Mouse (Mus musculus) E14TG2a.4 (cell line): ENCODE data around the gene Col23a1.

Experiments
- H3K27me3 ChIP-seq: 2 replicates; pipeline ENCODE4 v1.6.1; 2014; ENCODE audit warnings: low read length, control low read depth; ENCODE audit not compliant: insufficient read depth
- H3K36me3 ChIP-seq: 2 replicates; pipeline ENCODE4 v1.6.1; 2014; ENCODE audit warnings: low read length, control low read depth; ENCODE audit not compliant: insufficient read depth
- H3K4me1 ChIP-seq: replicated peaks from 2 replicates; pipeline ENCODE4 v1.6.1; 2014; ENCODE audit warnings: low read depth, low read length, control low read depth
- H3K4me3 ChIP-seq: replicated peaks from 2 replicates; pipeline ENCODE4 v1.5.1; 2014; ENCODE audit warnings: mild to moderate bottlenecking, low read length
- H3K9me3 ChIP-seq: 2 replicates; pipeline ENCODE4 v1.6.1; 2014; ENCODE audit warnings: low read length, control low read depth
- CTCF ChIP-seq: conservative IDR thresholded peaks from 2 replicates; pipeline ENCODE4 v1.5.1; 2014; ENCODE audit warnings: low read length
- NANOG ChIP-seq: IDR thresholded peaks from 2 replicates; pipeline ENCODE4 v1.6.1; 2014; ENCODE audit warnings: borderline replicate concordance, low read length, mixed read lengths
- POU5F1 ChIP-seq: IDR thresholded peaks from 2 replicates; pipeline ENCODE4 v1.6.1; 2014; ENCODE audit warnings: low read length, borderline replicate concordance

Gene Col23a1

DNA sequence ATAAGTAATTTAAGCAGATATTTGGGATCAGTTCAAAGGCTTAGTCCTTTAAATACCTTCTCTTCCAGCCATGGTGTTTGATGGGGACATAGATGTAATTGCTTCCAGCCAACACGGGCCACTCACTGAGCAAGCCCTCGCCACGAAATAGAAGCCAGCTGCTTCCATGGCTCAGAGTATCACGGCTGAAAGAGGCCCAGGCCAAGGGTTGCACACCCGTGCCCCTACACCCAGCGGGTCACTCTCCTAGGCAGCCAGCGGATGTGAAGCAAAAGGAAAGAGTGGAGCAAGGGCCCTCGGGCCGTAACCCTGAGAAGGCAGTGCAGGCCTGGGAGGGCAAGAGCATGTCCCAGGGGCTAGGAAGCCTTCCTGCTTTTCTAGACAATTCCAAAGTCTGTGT is 252.7 kb downstream of the Col23a1 start:
- no peaks in the 10 kb centered on the region for H3K27me3 ChIP-seq
- no peaks in the 10 kb centered on the region for H3K36me3 ChIP-seq
- no peaks in the 10 kb centered on the region for H3K9me3 ChIP-seq
- H3K4me1 ChIP-seq, result peaks cover 14% of the 10 kb centered on the region
- TF ChIP-seq POU5F1 (no peak), NANOG (no peak), CTCF (no peak)
- H3K4me3 ChIP-seq, result no peak overlapping the region

DNA sequence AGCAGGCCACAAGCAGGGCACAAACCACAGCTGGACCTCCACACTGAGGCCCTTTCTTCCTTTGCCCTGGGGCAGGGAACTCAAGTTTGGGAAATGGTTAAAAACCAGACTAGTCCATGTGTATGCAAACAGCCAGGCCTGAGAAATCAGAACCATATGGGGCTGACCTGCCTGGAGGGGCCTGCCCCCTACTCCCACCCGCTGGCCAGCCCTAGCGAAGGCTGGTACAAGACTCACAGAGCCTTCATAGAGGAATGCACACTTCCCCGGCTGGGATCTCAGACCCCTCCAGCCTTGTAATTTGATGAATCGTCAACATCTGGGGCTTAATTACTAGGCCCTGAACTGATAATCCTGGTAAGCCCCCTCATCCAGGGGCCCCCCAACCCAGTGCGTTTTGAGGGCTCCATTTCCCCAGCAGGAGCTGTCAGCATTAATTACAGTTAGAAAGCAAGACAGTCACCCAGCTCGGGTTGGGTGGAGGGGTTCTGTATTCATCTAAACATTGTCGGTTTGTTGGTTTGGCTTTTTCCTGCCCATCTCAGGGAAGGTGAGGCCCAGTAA is 253.8 kb downstream of the Col23a1 start:
- no peaks in the 10 kb centered on the region for H3K9me3 ChIP-seq
- H3K27me3 ChIP-seq, result no peaks in the 10 kb centered on the region
- TF ChIP-seq POU5F1 (no peak), CTCF (no peak), NANOG (no peak)
- peaks cover 10% of the 10 kb centered on the region for H3K4me1 ChIP-seq
- H3K4me3 ChIP-seq, result no peak overlapping the region
- H3K36me3 ChIP-seq, result no peaks in the 10 kb centered on the region

DNA sequence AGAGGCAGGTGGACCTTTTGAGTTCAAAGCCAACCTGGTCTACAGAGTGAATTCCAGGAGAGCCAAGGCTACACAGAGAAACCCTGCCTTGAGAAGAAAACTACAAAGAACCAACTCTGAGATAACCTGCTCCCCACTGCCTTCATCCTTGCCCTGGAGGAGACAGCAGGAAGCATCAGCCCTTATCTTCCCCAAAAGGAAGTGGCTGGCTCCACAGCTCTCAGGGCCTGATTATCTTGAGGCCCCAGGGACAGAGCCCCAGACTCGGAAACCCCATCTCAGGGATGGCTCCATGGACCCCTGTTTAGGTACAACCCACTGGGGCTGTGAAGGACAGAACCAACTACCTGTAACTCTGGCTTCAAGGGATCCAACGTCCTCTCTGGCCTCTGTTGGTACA is 254.7 kb downstream of the Col23a1 start:
- H3K27me3 ChIP-seq, result no peaks in the 10 kb centered on the region
- no peak for TF ChIP-seq CTCF
- TF ChIP-seq POU5F1, result no peak
- TF ChIP-seq NANOG, result no peak
- no peaks in the 10 kb centered on the region for H3K9me3 ChIP-seq
- no peak overlapping the region for H3K4me3 ChIP-seq
- H3K4me1 ChIP-seq, result 0 out of 2 replicates have a peak, but pooled peaks cover 3% of the 10 kb centered on the region
- H3K36me3 ChIP-seq, result no peaks in the 10 kb centered on the region

DNA sequence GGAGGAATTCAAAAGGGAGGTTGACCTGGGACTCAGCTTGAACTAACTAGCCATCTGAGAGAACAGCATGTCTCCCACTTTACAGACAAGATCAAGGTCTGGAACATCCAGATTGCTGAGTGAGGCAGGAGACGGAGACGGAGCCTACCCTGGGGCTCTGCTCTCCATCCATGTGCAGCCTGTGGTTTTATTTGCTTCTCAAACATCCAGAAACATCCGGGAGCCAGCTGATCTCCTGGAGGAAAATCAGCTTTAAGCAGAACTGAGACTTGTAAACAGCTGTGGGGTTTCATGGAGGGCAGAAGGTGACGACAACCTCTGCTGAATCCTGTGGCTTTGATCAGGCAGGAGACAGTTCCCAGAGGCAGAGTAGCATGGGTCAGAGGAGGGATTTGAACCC is 256.1 kb downstream of the Col23a1 start:
- H3K4me1 ChIP-seq, result no peaks in the 10 kb centered on the region
- H3K27me3 ChIP-seq, result no peaks in the 10 kb centered on the region
- no peaks in the 10 kb centered on the region for H3K9me3 ChIP-seq
- no peak overlapping the region for H3K4me3 ChIP-seq
- H3K36me3 ChIP-seq, result no peaks in the 10 kb centered on the region
- TF ChIP-seq NANOG, result no peak
- TF ChIP-seq CTCF, result no peak
- no peak for TF ChIP-seq POU5F1

DNA sequence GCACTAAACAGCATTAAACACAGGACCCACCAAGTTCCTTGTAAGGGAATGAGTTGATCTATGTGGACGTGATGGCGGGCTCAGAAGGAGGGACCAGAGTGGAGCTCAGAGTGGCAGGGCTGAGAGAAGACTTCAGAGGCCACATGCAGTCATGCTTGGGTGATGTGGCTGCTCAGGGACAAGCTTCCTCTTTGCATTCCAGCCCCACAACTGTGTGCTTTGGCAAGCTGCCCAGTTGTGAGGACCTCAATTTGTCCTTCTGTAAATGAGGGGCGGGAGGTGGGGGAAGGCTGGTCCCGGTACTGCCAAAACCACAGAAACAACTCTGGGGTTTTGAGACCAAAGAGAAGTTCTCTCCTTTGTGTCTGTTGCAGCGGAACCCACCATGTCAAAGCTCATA is 261.5 kb downstream of the Col23a1 start:
- Histone ChIP-seq H3K9me3 (no peaks in the 10 kb centered on the region), H3K4me1 (peaks cover 6% of the 10 kb centered on the region; the same call in 1 of the 2 replicates), H3K27me3 (peaks cover 9% of the 10 kb centered on the region; the same call in 1 of the 2 replicates), H3K4me3 (no peak overlapping the region), H3K36me3 (no peaks in the 10 kb centered on the region)
- TF ChIP-seq NANOG (no peak), CTCF (no peak), POU5F1 (no peak)

DNA sequence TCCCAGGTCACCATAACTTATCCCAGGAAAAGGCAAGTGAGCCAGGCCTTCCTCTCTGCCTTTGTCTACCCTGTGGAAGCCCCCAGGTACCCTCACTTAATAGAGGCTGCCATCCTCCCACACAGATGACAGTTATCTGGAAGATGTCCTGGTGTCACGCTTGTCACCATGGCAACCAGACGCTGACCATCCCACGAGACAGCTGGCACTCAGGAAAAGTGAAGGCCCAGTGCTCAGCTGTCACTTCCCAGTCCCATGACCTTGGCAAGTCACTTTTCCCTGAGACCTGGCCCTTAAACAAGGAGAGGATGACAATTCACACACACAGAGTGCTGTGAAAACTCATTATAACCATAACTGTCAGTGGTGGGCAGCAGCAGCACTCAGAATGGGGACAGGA is 262.4 kb downstream of the Col23a1 start:
- no peak overlapping the region for H3K4me3 ChIP-seq
- no peaks in the 10 kb centered on the region for H3K36me3 ChIP-seq
- TF ChIP-seq NANOG (no peak), CTCF (no peak)
- H3K4me1 ChIP-seq, result peaks cover 6% of the 10 kb centered on the region; the same call in 1 of the 2 replicates
- H3K9me3 ChIP-seq, result no peaks in the 10 kb centered on the region
- peaks cover 9% of the 10 kb centered on the region; the same call in 1 of the 2 replicates for H3K27me3 ChIP-seq

DNA sequence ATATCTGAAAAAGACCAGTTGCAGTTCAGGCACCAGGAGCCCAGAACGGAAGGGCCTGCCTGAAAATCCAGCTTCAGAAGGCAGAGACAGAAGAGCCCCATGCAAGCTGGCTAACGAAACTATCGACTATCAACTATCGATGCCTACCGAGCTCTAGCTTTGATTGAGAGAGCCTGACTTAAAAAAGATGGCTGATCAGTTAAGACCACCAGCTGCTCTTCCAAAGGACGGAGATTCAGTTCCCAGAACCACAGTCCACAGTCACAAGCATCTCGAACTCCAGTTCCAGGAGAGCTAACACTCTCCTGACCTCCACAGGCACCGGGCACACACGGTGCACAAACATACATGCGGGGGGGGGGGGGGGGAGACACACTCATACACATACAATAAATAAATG is 264.9 kb downstream of the Col23a1 start:
- Histone ChIP-seq H3K36me3 (no peaks in the 10 kb centered on the region), H3K4me3 (no peak overlapping the region), H3K9me3 (no peaks in the 10 kb centered on the region), H3K27me3 (peaks cover 9% of the 10 kb centered on the region; the same call in 1 of the 2 replicates), H3K4me1 (peaks cover 6% of the 10 kb centered on the region; the same call in 1 of the 2 replicates)
- TF ChIP-seq CTCF (no peak), NANOG (no peak)

DNA sequence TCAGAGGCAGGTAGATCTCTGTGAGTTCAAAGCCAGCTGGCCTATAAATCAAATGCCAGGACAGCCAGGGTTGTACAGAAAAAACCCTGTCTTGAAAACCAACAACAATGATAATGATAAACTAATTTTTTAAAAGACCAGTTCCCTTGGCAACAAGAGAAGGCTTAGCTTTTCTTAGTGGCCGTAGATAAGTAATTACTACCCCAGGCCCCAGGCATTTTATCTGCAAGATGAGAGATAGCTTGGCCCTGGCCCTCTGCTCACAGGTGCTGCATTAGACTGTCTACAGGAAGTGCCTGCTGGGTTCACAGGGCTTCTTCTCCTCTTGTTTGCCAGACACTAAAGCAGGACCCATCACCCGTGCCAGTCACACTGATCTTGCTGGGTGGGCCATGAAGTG is 265.3 kb downstream of the Col23a1 start:
- Histone ChIP-seq H3K27me3 (peaks cover 9% of the 10 kb centered on the region; the same call in 1 of the 2 replicates), H3K36me3 (no peaks in the 10 kb centered on the region), H3K9me3 (no peaks in the 10 kb centered on the region), H3K4me1 (peaks cover 6% of the 10 kb centered on the region; the same call in 1 of the 2 replicates), H3K4me3 (no peak overlapping the region)
- no peak for TF ChIP-seq POU5F1

DNA sequence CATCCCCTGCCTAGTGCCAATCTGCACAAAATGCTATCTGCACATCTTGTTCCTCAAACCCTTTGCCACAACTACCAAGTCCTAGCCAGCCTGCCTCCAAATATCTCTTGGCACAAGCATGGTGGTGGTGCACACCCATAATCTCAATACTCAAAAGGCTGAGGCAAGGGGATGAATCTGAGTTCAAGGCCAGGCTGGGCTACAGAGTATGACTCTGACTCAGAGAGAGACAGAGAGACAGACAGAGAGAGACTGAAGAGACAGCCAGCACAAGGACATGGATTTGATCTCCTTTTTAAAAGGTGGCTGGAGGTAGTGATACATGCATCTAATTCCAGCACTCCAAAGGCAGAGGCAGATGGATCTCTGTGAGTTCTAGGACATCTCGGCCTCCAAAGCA is 273.6 kb downstream of the Col23a1 start:
- H3K27me3 ChIP-seq, result peaks cover 16% of the 10 kb centered on the region
- TF ChIP-seq NANOG (no peak), POU5F1 (no peak), CTCF (no peak)
- H3K36me3 ChIP-seq, result no peaks in the 10 kb centered on the region

More for the DNA sequence above, 273.6 kb downstream of the Col23a1 start:
- Histone ChIP-seq H3K4me3 (no peak overlapping the region), H3K4me1 (peaks cover 16% of the 10 kb centered on the region), H3K9me3 (0 out of 2 replicates have a peak, but pooled peaks cover 5% of the 10 kb centered on the region)
